Comparison of ENCODE assay signal across 22 mouse cellular contexts in genomic region chr3:89876469-89876868, GRCm38 (mm10). TPM values are rescaled to one million over a fixed set of nuclear protein-coding genes. Genes with fewer than 3 reads are reported as not detected.
A peak's percentile ranks its signal among the peaks of the same experiment; 100 is the strongest.
DNase-seq lines count a peak whose midpoint lies in the region; ATAC-seq and TF ChIP-seq lines count a peak whose summit lies in the region.
"Had no signal": no experiment of that assay in that cellular context is flagged by ENCODE, and none has a peak within 500 bp of the region (broad histone marks: within the 10 kb centered on the region; RNA-seq: fewer than 3 reads in every experiment).

No protein-coding gene starts in this region.

- no peak for TF ChIP-seq EP300 in liver, postnatal 0 days (IDR thresholded peaks at IDR 0.05; ENCODE audit: low read depth)

- WGBS in liver, embryonic 13.5 days (ENCODE audit: insufficient replicate concordance) = 62% methylated on average over 4 of the region's 4 CpGs
- WGBS in liver, postnatal 0 days (ENCODE audit: insufficient replicate concordance) = 69% methylated on average over 4 of the region's 4 CpGs
- WGBS in limb, embryonic 13.5 days = 65% methylated on average over 4 of the region's 4 CpGs
- WGBS in embryonic facial prominence, embryonic 10.5 days = 72% methylated on average over 4 of the region's 4 CpGs

- no peak overlapping the region for H3K4me2 ChIP-seq in liver, embryonic 13.5 days
- no peak overlapping the region for H3K4me2 ChIP-seq in liver, postnatal 0 days (ENCODE audit: low read depth, low read length)
- no peak overlapping the region for H3K4me2 ChIP-seq in limb, embryonic 13.5 days (replicated peaks)
- H3K4me2 ChIP-seq: embryonic facial prominence, embryonic 15.5 days; heart, embryonic 13.5 days; hindbrain, embryonic 12.5 days had no signal

- no peak for TF ChIP-seq CTCF in liver, postnatal 0 days (IDR thresholded peaks at IDR 0.05; ENCODE audit: low read depth)

- peaks cover 92% of the 10 kb centered on the region for H3K4me1 ChIP-seq in liver, embryonic 13.5 days (replicated peaks)
- H3K4me1 ChIP-seq in liver, postnatal 0 days (ENCODE audit: insufficient read depth) = peaks cover 9% of the 10 kb centered on the region
- no peaks in the 10 kb centered on the region for H3K4me1 ChIP-seq in limb, embryonic 13.5 days
- H3K4me1 ChIP-seq in embryonic facial prominence, embryonic 10.5 days = no peaks in the 10 kb centered on the region
- H3K4me1 ChIP-seq: hindbrain, embryonic 12.5 days had no signal

- 0 out of 2 replicates have a peak, but pooled peaks cover 7% of the 10 kb centered on the region for H3K9me3 ChIP-seq in liver, embryonic 13.5 days (replicated peaks)
- 0 out of 2 replicates have a peak, but pooled peaks cover 4% of the 10 kb centered on the region for H3K9me3 ChIP-seq in liver, postnatal 0 days (ENCODE audit: low read length)
- peaks cover 4% of the 10 kb centered on the region; the same call in 1 of the 2 replicates for H3K9me3 ChIP-seq in limb, embryonic 13.5 days
- no peaks in the 10 kb centered on the region for H3K9me3 ChIP-seq in embryonic facial prominence, embryonic 10.5 days
- H3K9me3 ChIP-seq: embryonic facial prominence, embryonic 15.5 days; hindbrain, embryonic 12.5 days had no signal

- no peak for DNase-seq in liver, embryonic 13.5 days
- no peak for DNase-seq in liver, postnatal 0 days
- DNase-seq in CD4-positive, CD25-positive, alpha-beta regulatory T cell, adult 2 months (ENCODE audit: low read depth, low spot score) = peak; percentile 65
- no peak for DNase-seq in adrenal gland, postnatal 14 days
- no peak for DNase-seq in lung, postnatal 36 days
- DNase-seq in embryonic facial prominence, embryonic 10.5 days (ENCODE audit: low spot score) = no peak
- DNase-seq: adrenal gland, adult 2 months; adrenal gland, postnatal 36 days; gastrocnemius, adult 2 months; gastrocnemius, postnatal 25 days; heart, postnatal 4 days had no signal

- H3K27me3 ChIP-seq in liver, embryonic 13.5 days = no peaks in the 10 kb centered on the region
- H3K27me3 ChIP-seq in liver, postnatal 0 days (ENCODE audit: insufficient read depth, low read length) = no peaks in the 10 kb centered on the region
- H3K27me3 ChIP-seq in limb, embryonic 13.5 days = no peaks in the 10 kb centered on the region
- peaks cover 21% of the 10 kb centered on the region for H3K27me3 ChIP-seq in embryonic facial prominence, embryonic 10.5 days (replicated peaks; ENCODE audit: low read depth, poor library complexity, severe bottlenecking)
- H3K27me3 ChIP-seq: CH12.LX; embryonic facial prominence, embryonic 15.5 days; heart, embryonic 13.5 days; hindbrain, embryonic 12.5 days; Patski had no signal

- H3K9ac ChIP-seq in liver, embryonic 13.5 days = peak overlapping the region; percentile 23; the same call in 1 of the 2 replicates
- no peak overlapping the region for H3K9ac ChIP-seq in liver, postnatal 0 days (replicated peaks)
- 0 out of 2 replicates have a peak overlapping the region, but pooled peaks have one; percentile 35 for H3K9ac ChIP-seq in limb, embryonic 13.5 days
- H3K9ac ChIP-seq: embryonic facial prominence, embryonic 15.5 days; heart, embryonic 13.5 days; hindbrain, embryonic 12.5 days had no signal

- H3K27ac ChIP-seq in liver, embryonic 13.5 days = peak overlapping the region; percentile 20; the same call in 1 of the 2 replicates
- H3K27ac ChIP-seq in liver, postnatal 0 days (ENCODE audit: low read depth) = no peak overlapping the region
- no peak overlapping the region for H3K27ac ChIP-seq in limb, embryonic 13.5 days
- no peak overlapping the region for H3K27ac ChIP-seq in embryonic facial prominence, embryonic 10.5 days (replicated peaks)
- H3K27ac ChIP-seq: embryonic facial prominence, embryonic 15.5 days; forebrain, embryonic 10.5 days; gastrocnemius, adult 2 months; heart, embryonic 13.5 days; hindbrain, embryonic 12.5 days had no signal

- H3K4me3 ChIP-seq in liver, embryonic 13.5 days (replicated peaks) = no peak overlapping the region
- H3K4me3 ChIP-seq in liver, postnatal 0 days (ENCODE audit: low read depth, low read length) = no peak overlapping the region
- H3K4me3 ChIP-seq in limb, embryonic 13.5 days = no peak overlapping the region
- H3K4me3 ChIP-seq in embryonic facial prominence, embryonic 10.5 days = no peak overlapping the region
- H3K4me3 ChIP-seq: embryonic facial prominence, embryonic 15.5 days; erythroblast, embryonic 14.5 days; forebrain, embryonic 10.5 days; gastrocnemius, adult 2 months; heart, embryonic 13.5 days; hindbrain, embryonic 12.5 days had no signal

- ATAC-seq in liver, embryonic 13.5 days (ENCODE audit: low read depth) = no peak
- no peak for ATAC-seq in liver, postnatal 0 days
- ATAC-seq in activated CD4-positive, CD25-positive, alpha-beta regulatory T cell, adult 4 months = peak; percentile 8
- no peak for ATAC-seq in limb, embryonic 13.5 days (ENCODE audit: low FRiP score, low read depth)
- ATAC-seq: forebrain, embryonic 14.5 days; Patski had no signal

- 0 out of 2 replicates have a peak, but pooled peaks cover 5% of the 10 kb centered on the region for H3K36me3 ChIP-seq in liver, embryonic 13.5 days
- peaks cover 42% of the 10 kb centered on the region for H3K36me3 ChIP-seq in liver, postnatal 0 days (replicated peaks; ENCODE audit: insufficient read depth, low read length)
- H3K36me3 ChIP-seq in limb, embryonic 13.5 days = no peaks in the 10 kb centered on the region
- H3K36me3 ChIP-seq in embryonic facial prominence, embryonic 10.5 days (replicated peaks) = no peaks in the 10 kb centered on the region
- H3K36me3 ChIP-seq: embryonic facial prominence, embryonic 15.5 days; forebrain, embryonic 10.5 days; heart, embryonic 13.5 days; hindbrain, embryonic 12.5 days had no signal

RNA-seq across cellular contexts. Expression of gene Il6ra, which starts 36.5 kb away (rescaled TPM):
- 1.9 and 2.2 TPM in 2 replicates for polyA plus RNA-seq in liver, embryonic 13.5 days (2015; fragmentation: Nextera tagmentation; extraction: Ambion mirVana)
- polyA plus RNA-seq in liver, postnatal 0 days (2015; fragmentation: Nextera tagmentation; extraction: Ambion mirVana) = 10.2 and 11.8 TPM in 2 replicates
- 10 to 100 TPM; 20.6 to 29.5 TPM for polyA plus RNA-seq in activated CD4-positive, CD25-positive, alpha-beta regulatory T cell, adult 4 months (2017; shearing (Covaris generic))
- polyA plus RNA-seq in limb, embryonic 13.5 days (2015; fragmentation: Nextera tagmentation; extraction: Ambion mirVana) = 0.96 and 1.2 TPM in 2 replicates
- total RNA-seq in adrenal gland, postnatal 14 days (2021) = 11.3 and 11.5 TPM in 2 replicates
- polyA plus RNA-seq in embryonic facial prominence, embryonic 10.5 days (2016; fragmentation: Nextera tagmentation; extraction: Ambion mirVana) = 0.41 and 0.61 TPM in 2 replicates

RNA-seq across cellular contexts. Expression of gene She, which starts 45.3 kb away (rescaled TPM):
- 1.0 and 1.1 TPM in 2 replicates for polyA plus RNA-seq in liver, embryonic 13.5 days (2015; fragmentation: Nextera tagmentation; extraction: Ambion mirVana)
- polyA plus RNA-seq in liver, postnatal 0 days (2015; fragmentation: Nextera tagmentation; extraction: Ambion mirVana) = 0.92 and 1.00 TPM in 2 replicates
- 10 to 100 TPM in 1 of 2 experiments, 1 to 10 TPM in 1; 8.7 to 10.2 TPM for polyA plus RNA-seq in activated CD4-positive, CD25-positive, alpha-beta regulatory T cell, adult 4 months (2017; shearing (Covaris generic))
- 3.1 and 3.6 TPM in 2 replicates for polyA plus RNA-seq in limb, embryonic 13.5 days (2015; fragmentation: Nextera tagmentation; extraction: Ambion mirVana)
- total RNA-seq in adrenal gland, postnatal 14 days (2021) = 11.7 and 14.1 TPM in 2 replicates
- polyA plus RNA-seq in embryonic facial prominence, embryonic 10.5 days (2016; fragmentation: Nextera tagmentation; extraction: Ambion mirVana) = 2.5 and 2.7 TPM in 2 replicates
- total RNA-seq: CH12.LX; granulocyte monocyte progenitor cell, adult 5-6 weeks had no signal
- polyA plus RNA-seq: erythroblast, embryonic 14.5 days had no signal
